Mouse (Mus musculus) lung, postnatal 36 days (tissue): ENCODE measurements around the gene Dnajc11.
A peak's percentile ranks its signal among the peaks of the same experiment; 100 is the strongest.

Source experiments
- DNase-seq: peaks from one replicate; pipeline ENCODE4 v3.0.0; 2022; ENCODE audit warnings: mixed read lengths

Gene Dnajc11

GRCm38 (mm10) chr4:151932576-151933504, 651 bp upstream of the Dnajc11 start:
- DNase-seq = no peak

DNA sequence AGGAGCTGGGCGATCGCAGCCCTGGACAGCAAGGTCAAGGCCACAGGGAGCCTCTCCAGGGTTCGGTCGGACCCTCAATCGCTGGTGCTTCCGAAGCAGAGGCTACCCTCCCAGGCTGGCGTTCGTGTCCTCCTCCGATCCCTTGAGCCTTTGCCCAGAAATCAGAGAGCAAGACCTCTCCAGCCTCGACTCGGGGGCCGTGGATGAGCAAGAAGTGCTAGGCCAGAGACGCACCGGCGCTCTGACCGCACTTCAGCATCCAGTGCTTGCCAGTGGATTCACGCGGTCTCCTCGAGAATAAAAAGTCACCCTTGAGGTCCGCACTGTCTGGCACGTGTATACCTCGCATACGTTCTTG, 703 bp downstream of the Dnajc11 start:
- DNase-seq = no peak

- DNase-seq = no peak
These were observed 4.0 kb downstream of the Dnajc11 start for GRCm38 (mm10) chr4:151937441-151937840.

GRCm38 (mm10) chr4:151938089-151938488, 4.6 kb downstream of the Dnajc11 start:
- DNase-seq = no peak

DNA sequence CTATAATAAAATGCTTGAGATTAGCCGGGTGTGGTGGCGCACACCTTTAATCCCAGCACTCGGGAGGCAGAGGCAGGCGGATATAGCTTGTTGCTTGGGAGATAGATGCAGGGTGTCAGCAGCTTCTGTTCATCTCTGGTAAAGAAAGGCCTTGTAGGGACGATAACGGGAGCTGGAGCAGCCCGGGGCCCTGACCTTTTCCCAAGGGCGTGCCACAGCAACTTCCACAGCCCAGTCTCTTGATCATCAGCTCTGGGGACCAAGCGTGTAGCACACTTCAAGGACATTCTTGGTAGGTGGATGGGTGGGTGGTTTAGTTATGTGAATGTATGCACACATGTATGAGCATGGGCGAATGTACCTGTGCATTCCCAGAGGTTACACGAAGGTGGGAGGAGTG, 12.7 kb downstream of the Dnajc11 start:
- DNase-seq = no peak

DNA sequence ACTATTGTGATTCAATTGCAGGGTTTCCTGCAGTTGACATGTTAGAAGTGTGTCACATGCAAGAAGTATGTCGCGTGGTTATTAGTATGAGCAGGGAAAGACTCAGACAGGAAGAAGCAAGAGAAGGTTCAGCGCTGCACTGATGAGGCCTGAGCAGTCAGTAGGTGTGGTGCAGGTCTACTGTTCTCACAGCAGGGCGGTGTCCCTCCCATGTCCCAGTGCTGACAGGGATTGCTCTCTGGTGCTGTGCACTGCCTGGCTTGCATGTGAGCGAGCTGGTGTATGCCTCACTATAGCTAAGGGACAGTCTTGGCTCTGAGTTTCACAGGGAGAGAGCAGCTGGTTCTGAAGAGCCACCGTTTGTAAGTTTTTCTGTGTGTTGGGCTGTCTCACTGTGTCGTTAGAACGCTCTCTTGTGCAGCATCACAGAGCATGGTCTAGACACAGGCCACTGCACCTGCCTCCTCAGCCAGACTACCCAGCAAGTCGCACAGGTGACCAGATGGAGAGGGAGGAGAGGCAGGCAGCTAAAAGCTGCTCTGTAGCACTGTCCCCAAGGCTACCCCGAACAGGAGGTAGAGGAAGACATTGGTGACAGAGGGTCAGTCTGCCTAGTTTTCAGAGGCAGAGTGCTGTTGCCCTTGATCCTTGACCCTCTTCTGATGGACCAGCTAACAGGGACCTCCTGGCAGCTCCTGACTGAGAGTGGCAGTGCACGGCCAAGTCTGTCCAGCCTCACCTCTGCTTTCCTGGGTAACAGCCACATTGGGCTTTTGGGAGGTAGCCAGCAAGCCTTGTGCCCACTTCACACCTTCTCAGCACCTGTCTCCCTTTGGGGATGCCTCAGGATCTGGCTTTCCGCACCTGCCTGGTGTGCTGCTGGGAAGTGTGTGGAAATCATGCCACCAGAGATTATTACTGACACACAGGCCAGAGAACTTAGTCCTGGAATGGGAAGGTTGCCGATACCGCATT, 15.3 kb downstream of the Dnajc11 start:
- no peak for DNase-seq

DNA sequence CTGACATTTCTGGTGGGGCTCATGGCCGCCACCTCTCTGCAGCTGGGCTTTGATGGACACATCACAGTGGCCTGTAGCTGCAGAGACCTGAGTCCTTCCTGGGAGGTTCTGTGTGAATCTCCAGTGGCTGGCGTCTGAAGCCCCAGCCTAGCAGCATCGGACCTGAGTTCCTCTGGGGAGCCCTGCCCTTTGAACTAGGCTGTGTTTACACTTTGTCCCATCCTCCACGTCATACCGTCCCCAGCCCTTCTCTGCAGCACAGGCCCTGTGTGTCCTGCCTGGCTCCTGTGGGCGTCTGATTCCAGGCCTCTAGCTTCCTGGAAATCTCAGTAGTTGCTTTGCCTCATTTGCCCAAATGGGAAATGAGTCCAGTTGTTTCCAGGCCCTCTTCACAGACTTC, 19.7 kb downstream of the Dnajc11 start:
- no peak for DNase-seq

DNA sequence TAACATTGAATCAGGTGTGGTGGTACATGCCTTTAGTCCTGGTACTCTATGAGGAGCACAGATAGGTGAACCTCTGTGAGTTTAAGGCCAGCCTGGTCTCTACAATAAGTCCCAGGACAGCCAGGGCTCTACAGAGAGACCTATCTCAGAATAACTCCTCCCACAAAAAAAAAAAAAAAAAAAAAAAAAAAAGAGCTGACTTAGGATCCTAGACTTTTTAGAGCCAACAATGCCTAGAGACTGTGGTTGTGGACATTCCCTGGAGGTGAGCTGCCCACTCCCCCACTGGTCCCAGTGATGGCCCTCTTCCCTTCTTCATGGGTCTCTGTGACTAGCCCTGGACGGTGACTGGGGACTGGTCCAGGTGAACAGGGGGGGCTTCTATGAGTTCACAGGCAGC, 22.3 kb downstream of the Dnajc11 start:
- DNase-seq = no peak

DNA sequence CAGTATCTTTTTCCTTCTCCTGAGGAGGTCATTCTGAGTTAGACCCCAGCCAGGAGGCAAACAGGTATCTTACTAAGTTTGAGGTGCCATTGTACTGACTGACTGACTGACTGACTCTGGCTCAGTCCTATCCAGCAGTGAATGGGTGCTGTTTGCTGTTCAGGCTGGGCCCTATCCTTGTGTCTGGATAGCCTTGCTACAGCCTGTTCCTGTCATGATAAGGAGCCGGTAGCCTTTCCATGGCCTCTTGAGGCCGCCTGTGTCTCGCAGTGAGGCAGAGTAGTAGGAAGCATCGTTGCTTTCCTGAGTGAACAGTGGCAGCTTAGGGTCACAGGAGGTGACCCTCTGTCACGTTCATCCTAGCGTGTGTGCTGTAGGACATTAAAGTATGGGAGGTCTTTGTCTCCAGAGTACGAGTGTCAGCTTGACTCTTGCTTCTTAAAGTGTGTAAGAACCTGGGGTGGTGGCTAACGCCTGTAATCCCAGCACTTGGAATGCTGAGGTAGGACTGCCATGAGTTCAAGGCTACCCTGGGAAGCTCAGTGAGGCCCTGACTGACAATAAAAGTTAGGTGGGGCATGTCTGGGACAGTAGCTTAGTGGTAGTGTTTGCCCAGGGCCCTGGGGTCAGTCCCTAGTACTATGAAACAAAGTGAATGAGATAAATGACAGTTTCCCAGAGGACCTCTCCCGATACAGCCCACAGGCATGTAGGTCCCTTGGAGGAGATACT, 24.3 kb downstream of the Dnajc11 start:
- DNase-seq = no peak

DNA sequence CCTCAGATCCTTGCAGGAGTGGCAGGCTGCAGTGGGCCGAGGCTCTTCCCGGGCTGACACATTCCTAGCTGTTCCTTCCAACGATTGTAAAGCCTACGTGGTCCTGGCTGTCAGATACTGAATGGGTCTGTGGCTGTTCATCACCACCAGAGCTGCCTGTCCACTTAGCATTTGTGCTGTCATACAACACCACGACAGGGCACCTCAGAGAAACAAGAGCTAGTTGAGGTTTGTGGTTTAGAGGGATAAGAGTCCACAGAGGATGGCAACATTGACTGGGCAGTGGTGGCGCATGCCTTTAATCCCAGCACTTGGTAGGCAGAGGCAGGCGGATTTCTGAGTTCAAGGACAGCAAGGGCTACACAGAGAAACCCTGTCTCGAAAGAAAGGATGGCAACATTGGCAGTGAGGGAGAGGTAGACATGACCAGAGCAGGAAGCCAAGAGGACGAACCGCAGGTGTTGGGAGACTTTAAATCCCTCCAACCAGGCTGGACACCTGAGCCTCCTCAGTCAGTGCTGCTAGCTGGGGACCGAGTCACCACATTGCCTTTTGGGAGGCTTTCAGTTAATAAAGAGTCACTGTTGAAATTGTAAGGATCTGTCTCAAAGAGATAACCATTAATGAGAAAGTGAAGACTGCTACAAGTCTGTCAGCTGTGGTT, 26.5 kb downstream of the Dnajc11 start:
- no peak for DNase-seq

- peak; percentile 35 for DNase-seq
These were observed 27.0 kb downstream of the Dnajc11 start for GRCm38 (mm10) chr4:151960513-151960854.

- peak; percentile 65 for DNase-seq
These were observed 29.3 kb downstream of the Dnajc11 start for GRCm38 (mm10) chr4:151962817-151963216.

GRCm38 (mm10) chr4:151968204-151968921, 34.9 kb downstream of the Dnajc11 start:
- DNase-seq = no peak

DNA sequence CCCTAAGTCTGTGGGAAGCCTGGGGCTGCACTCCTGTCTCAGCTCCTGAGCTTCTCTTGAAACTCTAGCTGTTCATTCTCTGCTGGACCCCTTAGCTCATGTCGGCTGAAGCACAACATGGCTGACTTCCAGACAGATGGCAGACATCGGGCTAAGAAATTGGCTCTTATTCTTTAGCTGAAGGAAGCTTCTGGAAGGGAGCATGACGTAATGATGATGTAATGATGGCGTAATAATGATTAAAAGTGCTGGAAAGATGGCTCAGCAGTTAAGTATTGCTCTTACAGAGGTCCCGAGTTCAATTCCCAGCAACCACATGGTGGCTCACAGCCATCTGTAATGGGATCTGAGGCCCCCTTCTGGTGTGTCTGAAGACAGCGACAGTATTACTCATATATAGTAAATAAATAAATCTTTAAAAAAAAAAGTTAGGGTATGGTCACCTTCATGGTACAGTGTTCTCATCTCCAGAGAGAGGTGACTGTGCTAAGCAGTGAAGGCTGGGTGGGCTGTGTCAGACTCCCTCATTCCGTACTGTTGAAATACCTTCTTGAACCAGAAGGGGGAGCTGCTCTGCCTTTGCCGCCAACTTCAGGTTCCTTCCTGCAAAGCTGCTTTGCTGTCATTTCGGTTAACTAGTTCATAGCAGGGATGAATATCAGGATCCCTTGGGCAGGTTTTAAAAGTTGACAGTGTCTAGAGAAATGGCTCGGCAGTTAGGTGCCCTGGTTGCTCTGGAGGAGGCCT, 38.9 kb downstream of the Dnajc11 start:
- peak; percentile 52 for DNase-seq

DNA sequence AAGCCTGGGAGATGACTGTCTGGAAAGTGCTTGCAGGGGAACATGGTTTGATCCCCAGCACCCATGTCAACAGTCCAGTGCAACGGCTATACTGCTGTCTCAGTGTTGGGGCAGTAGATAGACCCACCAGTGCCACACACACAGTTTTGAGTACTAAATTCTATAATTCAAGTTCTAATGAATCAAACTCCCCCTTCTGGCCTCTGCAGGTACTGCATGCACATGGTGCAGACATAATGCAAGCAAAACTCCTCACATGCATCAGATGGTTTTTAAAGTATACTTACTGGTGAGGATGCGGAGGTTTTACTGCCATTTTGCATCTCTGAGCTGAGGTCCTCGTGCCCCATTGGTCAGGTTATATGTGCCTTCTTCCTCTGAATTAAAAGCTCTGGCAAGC, 42.0 kb downstream of the Dnajc11 start:
- DNase-seq = peak; percentile 51

- peak; percentile 93 for DNase-seq
These were observed 44.3 kb downstream of the Dnajc11 start for GRCm38 (mm10) chr4:151977748-151978147.

DNA sequence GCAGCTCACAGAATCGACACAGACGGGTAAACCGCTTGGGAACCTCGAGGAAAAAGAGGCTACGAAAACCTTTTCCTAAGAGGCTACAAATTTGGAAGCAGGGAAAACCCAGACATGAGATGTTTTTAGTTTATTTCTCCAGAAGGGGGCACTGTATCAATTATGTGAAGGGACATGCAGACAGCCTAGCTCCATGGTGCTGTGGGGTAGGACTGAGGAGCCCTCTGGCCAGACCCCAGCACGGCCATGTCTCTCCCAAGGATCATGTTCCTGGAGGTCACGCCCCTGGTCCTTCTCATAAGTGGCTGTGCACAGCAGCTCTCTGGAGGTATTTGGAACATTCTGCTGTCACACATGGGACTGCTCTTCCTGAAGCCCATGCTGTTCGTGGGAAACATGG, 47.2 kb downstream of the Dnajc11 start:
- no peak for DNase-seq

DNA sequence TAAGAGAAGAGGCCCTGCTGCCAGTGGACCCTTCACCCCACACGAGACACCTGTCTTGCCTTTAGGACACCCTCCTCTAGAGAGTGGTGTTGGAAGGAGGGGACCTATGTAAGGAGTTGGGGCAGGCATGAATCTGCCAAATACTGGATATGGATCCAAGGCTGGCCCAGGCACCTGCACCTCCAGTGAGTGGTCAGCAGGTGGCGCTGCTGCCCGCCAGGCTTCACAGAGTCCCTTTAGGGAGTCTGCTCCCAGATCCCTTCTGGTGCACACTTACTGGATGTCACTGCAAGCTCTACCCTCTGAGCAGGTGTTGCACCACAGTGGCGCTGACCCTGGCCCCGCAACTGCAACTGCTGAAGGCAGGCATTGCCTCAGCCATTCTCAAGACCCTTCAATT, 47.9 kb downstream of the Dnajc11 start:
- peak; percentile 88 for DNase-seq

DNA sequence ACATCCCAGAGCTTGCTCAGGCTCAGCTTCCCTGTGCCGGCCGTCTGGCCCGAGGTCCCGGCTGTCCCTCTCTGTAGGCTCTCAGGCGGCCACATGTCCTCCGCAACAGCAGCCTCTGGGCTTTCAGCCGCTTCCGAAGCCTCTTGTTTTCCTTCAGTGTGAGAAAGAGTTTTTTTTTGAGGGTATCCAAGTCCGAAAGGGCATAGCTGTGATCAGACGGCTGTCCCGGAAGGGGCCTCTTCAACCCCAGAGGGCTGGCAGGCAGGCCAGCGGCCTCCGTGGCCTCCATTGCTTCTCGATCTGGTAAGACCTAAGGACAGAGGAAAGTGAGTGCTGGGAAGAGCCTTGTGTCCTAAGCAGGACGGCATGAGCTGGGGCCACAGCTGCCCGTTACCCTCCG, 49.6 kb downstream of the Dnajc11 start:
- DNase-seq = no peak

DNA sequence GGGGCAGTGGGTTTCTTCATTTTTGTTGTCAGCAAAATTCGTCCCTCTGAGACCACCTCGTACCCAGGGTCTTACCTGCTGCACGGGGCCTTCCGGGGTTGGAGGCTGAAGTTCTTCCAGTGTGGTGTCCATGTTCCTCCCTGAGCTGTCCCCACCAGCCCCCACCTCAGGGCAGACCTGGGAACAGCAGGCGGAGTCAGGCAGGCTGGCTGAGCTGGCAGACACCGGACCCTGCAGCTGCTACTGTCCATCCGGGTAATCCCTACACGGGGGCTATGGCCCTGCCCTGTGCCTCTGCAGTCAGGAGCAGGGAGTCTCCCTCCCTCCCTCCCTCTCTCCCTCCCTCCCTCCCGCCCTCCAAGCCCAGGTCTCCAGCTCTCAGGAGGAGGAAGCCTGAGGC, 50.1 kb downstream of the Dnajc11 start:
- no peak for DNase-seq

GRCm38 (mm10) chr4:151985886-151986285, 52.4 kb downstream of the Dnajc11 start:
- peak; percentile 50 for DNase-seq
